ENCODE assay signal across 9 mouse cellular contexts in the genomic region with DNA sequence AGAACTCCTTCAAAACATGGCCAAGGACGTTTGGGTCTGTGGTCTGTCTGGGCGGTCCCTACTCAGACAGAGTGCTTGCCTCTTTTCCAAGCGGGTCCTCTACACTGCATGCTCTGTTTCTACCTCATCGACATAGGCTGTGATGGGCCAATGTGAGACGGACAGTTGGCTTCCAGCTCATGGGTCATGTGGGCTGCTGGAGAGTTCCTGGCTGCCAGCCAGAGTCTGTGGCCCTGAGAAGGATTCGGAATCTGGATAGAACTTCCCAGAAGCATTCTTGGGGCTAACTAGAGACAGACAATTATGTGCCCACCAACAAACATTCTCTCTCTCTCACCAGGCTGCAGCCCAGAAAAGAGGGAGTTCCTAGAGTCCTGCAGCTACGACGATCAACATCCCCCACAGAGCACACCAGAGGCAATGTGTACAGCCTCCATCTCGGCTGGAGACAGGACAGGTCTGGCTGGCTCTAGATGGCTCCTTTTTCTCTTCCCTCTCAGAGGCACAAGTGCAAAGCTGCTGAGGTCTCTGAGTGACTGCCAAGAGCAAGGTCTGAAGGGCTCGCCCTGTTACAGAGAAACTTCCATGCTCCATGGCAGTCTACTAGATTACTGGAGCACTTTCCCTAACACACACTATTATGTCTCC. TPM values are rescaled to one million over a fixed set of nuclear protein-coding genes. Genes with fewer than 3 reads are reported as not detected.
DNase-seq lines count a peak whose midpoint lies in the region; ATAC-seq and TF ChIP-seq lines count a peak whose summit lies in the region.
"Had no signal": no experiment of that assay in that cellular context is flagged by ENCODE, and none has a peak within 500 bp of the region (broad histone marks: within the 10 kb centered on the region; RNA-seq: fewer than 3 reads in every experiment).

No protein-coding gene starts in this region.

- intact Hi-C loops in gastrocnemius, postnatal 14 days (cut with DNase I; ENCODE audit: low total_unique reads) = no loop called here
- intact Hi-C loops in left cerebral cortex, postnatal 14 days (cut with DNase I) = no loop called here

- no peaks in the 10 kb centered on the region for H3K27me3 ChIP-seq in testis, adult 2 months (ENCODE audit: control insufficient read depth, insufficient read depth, low read length)
- H3K27me3 ChIP-seq in heart, embryonic 15.5 days = no peaks in the 10 kb centered on the region
- H3K27me3 ChIP-seq in forebrain, embryonic 10.5 days (ENCODE audit: poor library complexity, severe bottlenecking) = no peaks in the 10 kb centered on the region
- H3K27me3 ChIP-seq: liver, embryonic 13.5 days had no signal

- H3K9ac ChIP-seq in heart, embryonic 15.5 days = no peak overlapping the region
- H3K9ac ChIP-seq: liver, embryonic 13.5 days had no signal

- no peak overlapping the region for H3K4me3 ChIP-seq in testis, adult 2 months (ENCODE audit: control insufficient read depth, low read depth, low read length)
- no peak overlapping the region for H3K4me3 ChIP-seq in heart, embryonic 15.5 days
- H3K4me3 ChIP-seq in forebrain, embryonic 10.5 days = no peak overlapping the region
- H3K4me3 ChIP-seq: liver, embryonic 13.5 days had no signal

- TF ChIP-seq POLR2A in testis, adult 2 months (IDR thresholded peaks at IDR 0.05; ENCODE audit: control insufficient read depth, low read depth, low read length) = no peak

- ATAC-seq in heart, embryonic 15.5 days (replicated peaks; ENCODE audit: insufficient number of reproducible peaks, insufficient read depth, low FRiP score, low read depth) = peak; percentile 63

- TF ChIP-seq CTCF in testis, adult 2 months (IDR thresholded peaks at IDR 0.05; ENCODE audit: control insufficient read depth, insufficient read depth, insufficient replicate concordance, low read depth, low read length) = no peak

- WGBS in heart, embryonic 15.5 days = 40% methylated on average over 10 of the region's 10 CpGs
- WGBS in forebrain, embryonic 10.5 days = 85% methylated on average over 10 of the region's 10 CpGs

- DNase-seq in gastrocnemius, postnatal 10 days = peak; percentile 44
- no peak for DNase-seq in gastrocnemius, postnatal 14 days
- no peak for DNase-seq in testis, postnatal 14 days (ENCODE audit: low spot score)
- no peak for DNase-seq in urinary bladder, adult 2 months (ENCODE audit: low spot score)
- no peak for DNase-seq in forebrain, embryonic 10.5 days (ENCODE audit: extremely low spot score, low spot score)
- no peak for DNase-seq in left cerebral cortex, postnatal 14 days (ENCODE audit: low spot score in 2 of 2)
- DNase-seq: liver, embryonic 13.5 days had no signal

- peak overlapping the region; percentile 21 for H3K4me2 ChIP-seq in heart, embryonic 15.5 days
- H3K4me2 ChIP-seq: liver, embryonic 13.5 days had no signal

- H3K27ac ChIP-seq in testis, adult 2 months (ENCODE audit: control insufficient read depth, insufficient read depth, low read depth, low read length) = peak overlapping the region; percentile 5; the same call in 1 of the 2 replicates
- H3K27ac ChIP-seq in heart, embryonic 15.5 days = peak overlapping the region; percentile 81
- no peak overlapping the region for H3K27ac ChIP-seq in forebrain, embryonic 10.5 days
- H3K27ac ChIP-seq: liver, embryonic 13.5 days had no signal

- no peaks in the 10 kb centered on the region for H3K36me3 ChIP-seq in testis, adult 2 months (ENCODE audit: control insufficient read depth, insufficient read depth, low read length)
- H3K36me3 ChIP-seq in heart, embryonic 15.5 days = peaks cover 55% of the 10 kb centered on the region
- H3K36me3 ChIP-seq in forebrain, embryonic 10.5 days (replicated peaks) = peaks cover 82% of the 10 kb centered on the region

- H3K9me3 ChIP-seq in heart, embryonic 15.5 days (replicated peaks) = no peaks in the 10 kb centered on the region
- no peaks in the 10 kb centered on the region for H3K9me3 ChIP-seq in forebrain, embryonic 10.5 days
- H3K9me3 ChIP-seq: liver, embryonic 13.5 days had no signal

- H3K4me1 ChIP-seq in testis, adult 2 months (ENCODE audit: control insufficient read depth, insufficient read depth, low read length) = no peaks in the 10 kb centered on the region; the same call in 1 of the 2 replicates
- H3K4me1 ChIP-seq in heart, embryonic 15.5 days (replicated peaks) = peaks cover 19% of the 10 kb centered on the region
- no peaks in the 10 kb centered on the region for H3K4me1 ChIP-seq in forebrain, embryonic 10.5 days
- H3K4me1 ChIP-seq: liver, embryonic 13.5 days had no signal

RNA-seq across cellular contexts. Expression of a gene that starts 26.7 kb away (rescaled TPM):
- total RNA-seq in gastrocnemius, postnatal 10 days (2021) = 100 to 1,000 TPM; 123 to 164 TPM
- total RNA-seq in gastrocnemius, postnatal 14 days (2021) = 10 to 100 TPM; 77.9 to 81.6 TPM
- 112 and 154 TPM in 2 replicates for polyA plus RNA-seq in testis, adult 2 months (2012; rRNA removed)
- polyA plus RNA-seq in heart, embryonic 15.5 days (2015; fragmentation: Nextera tagmentation; extraction: Ambion mirVana) = 190 and 235 TPM in 2 replicates
- polyA plus RNA-seq in urinary bladder, adult 2 months (2012; rRNA removed) = 251 and 299 TPM in 2 replicates
- 634 and 666 TPM in 2 replicates for polyA plus RNA-seq in forebrain, embryonic 10.5 days (2016; fragmentation: Nextera tagmentation; extraction: Ambion mirVana)
- total RNA-seq in left cerebral cortex, postnatal 14 days (2021) = 100 to 1,000 TPM; 201 to 225 TPM

RNA-seq across cellular contexts. Expression of a gene that starts 27.4 kb away (rescaled TPM):
- total RNA-seq in gastrocnemius, postnatal 10 days (2021) = 10 to 100 TPM; 21.1 to 21.7 TPM
- total RNA-seq in gastrocnemius, postnatal 14 days (2021) = 10 to 100 TPM; 17.4 to 18.2 TPM
- 5.7 and 6.4 TPM in 2 replicates for polyA plus RNA-seq in testis, adult 2 months (2012; rRNA removed)
- 25.6 and 28.9 TPM in 2 replicates for polyA plus RNA-seq in heart, embryonic 15.5 days (2015; fragmentation: Nextera tagmentation; extraction: Ambion mirVana)
- 27.2 and 29.3 TPM in 2 replicates for polyA plus RNA-seq in urinary bladder, adult 2 months (2012; rRNA removed)
- polyA plus RNA-seq in forebrain, embryonic 10.5 days (2016; fragmentation: Nextera tagmentation; extraction: Ambion mirVana) = 23.1 and 24.0 TPM in 2 replicates
- 10 to 100 TPM; 25.5 to 25.8 TPM for total RNA-seq in left cerebral cortex, postnatal 14 days (2021)

RNA-seq across cellular contexts. Expression of a gene that starts 49.2 kb away (rescaled TPM):
- not detected for total RNA-seq in gastrocnemius, postnatal 10 days (2021)
- not detected for total RNA-seq in gastrocnemius, postnatal 14 days (2021)
- polyA plus RNA-seq in testis, adult 2 months (2012; rRNA removed) = 112 and 129 TPM in 2 replicates
- 0.20 and 0.30 TPM in 2 replicates for polyA plus RNA-seq in heart, embryonic 15.5 days (2015; fragmentation: Nextera tagmentation; extraction: Ambion mirVana)
- polyA plus RNA-seq in urinary bladder, adult 2 months (2012; rRNA removed) = 0.12 and 0.25 TPM in 2 replicates
- 0.23 and 0.57 TPM in 2 replicates for polyA plus RNA-seq in forebrain, embryonic 10.5 days (2016; fragmentation: Nextera tagmentation; extraction: Ambion mirVana)
- total RNA-seq in left cerebral cortex, postnatal 14 days (2021) = not detected
- polyA plus RNA-seq: liver, embryonic 13.5 days had no signal

Comparison
In these comparisons a context has a peak if more than half of its experiments do, and no peak if none do; other contexts are left out.
1. RNA of a gene that starts 49.2 kb away (polyA plus RNA-seq): 112 to 129 TPM in testis, adult 2 months; 0.23 to 0.57 TPM in forebrain, embryonic 10.5 days, 0.20 to 0.30 TPM in heart, embryonic 15.5 days and 0.12 to 0.25 TPM in urinary bladder, adult 2 months; every median in the first group is over 10 times any median in the second.